Mouse (Mus musculus) cortical plate, adult 2 months (tissue): ENCODE results near the gene Galnt7. TPM values are rescaled to one million over a fixed set of nuclear protein-coding genes. Genes with fewer than 3 reads are reported as not detected.

ENCODE experiments used
- H3K27ac ChIP-seq: fragments of 200-500 bp; 2 replicates; pipeline ENCODE4 v1.5.1; 2012; ENCODE audit warnings: low read length, control low read depth, inconsistent platforms; ENCODE audit not compliant: insufficient read depth
- H3K4me1 ChIP-seq: fragments of 200-500 bp; 2 replicates; pipeline ENCODE4 v1.6.1; 2011; ENCODE audit warnings: low read length; ENCODE audit not compliant: control insufficient read depth, insufficient read depth
- H3K4me3 ChIP-seq: fragments of 200-500 bp; 2 replicates; pipeline ENCODE4 v1.5.1; 2011; ENCODE audit warnings: mild to moderate bottlenecking, low read length, control low read depth; ENCODE audit not compliant: insufficient read depth
- CTCF ChIP-seq: fragments of 200-500 bp; IDR thresholded peaks from 2 replicates; pipeline ENCODE4 v1.5.1; 2011; ENCODE audit warnings: mild to moderate bottlenecking, control low read depth, low read length; ENCODE audit not compliant: insufficient read depth; ENCODE audit errors: extremely low read depth
- POLR2A ChIP-seq: fragments of 200-500 bp; IDR thresholded peaks from 2 replicates; pipeline ENCODE4 v1.6.1; 2011; ENCODE audit warnings: mild to moderate bottlenecking, low read length, control low read depth; ENCODE audit not compliant: insufficient read depth; ENCODE audit errors: extremely low read depth
- polyA plus RNA-seq: library from polyadenylated mRNA; depleted of rRNA; stranded (reverse); fragments of >200 nt; gene quantifications from 2 replicates; pipeline ENCODE4 v1.2.3, GENCODE M21; 2012

The Galnt7 gene
- polyA plus RNA-seq, 1 experiment = 5.6 TPM

- TF ChIP-seq POLR2A (no peak), CTCF (no peak)
- Histone ChIP-seq H3K4me3 (no peak overlapping the region), H3K4me1 (peaks cover 7% of the 10 kb centered on the region), H3K27ac (no peak overlapping the region)
Observed at GRCm38 (mm10) chr8:57589176-57589575, 63.7 kb downstream of the Galnt7 start.

- Histone ChIP-seq H3K4me1 (peaks cover 7% of the 10 kb centered on the region), H3K27ac (no peak overlapping the region), H3K4me3 (no peak overlapping the region)
- TF ChIP-seq CTCF = no peak
- TF ChIP-seq POLR2A = no peak
Observed at GRCm38 (mm10) chr8:57588604-57589003, 64.2 kb downstream of the Galnt7 start.

- no peak overlapping the region for H3K27ac ChIP-seq
- no peak overlapping the region for H3K4me3 ChIP-seq
- TF ChIP-seq POLR2A (no peak), CTCF (no peak)
- H3K4me1 ChIP-seq = peaks cover 7% of the 10 kb centered on the region
Observed at GRCm38 (mm10) chr8:57586667-57587066, 66.2 kb downstream of the Galnt7 start.

GRCm38 (mm10) chr8:57585831-57586230 is 67.0 kb downstream of the Galnt7 start:
- TF ChIP-seq POLR2A (no peak), CTCF (no peak)
- Histone ChIP-seq H3K27ac (no peak overlapping the region), H3K4me3 (no peak overlapping the region), H3K4me1 (peaks cover 7% of the 10 kb centered on the region)

- Histone ChIP-seq H3K4me3 (no peak overlapping the region), H3K4me1 (peaks cover 6% of the 10 kb centered on the region), H3K27ac (no peak overlapping the region)
- TF ChIP-seq POLR2A (no peak), CTCF (no peak)
Observed at GRCm38 (mm10) chr8:57585128-57585442, 67.7 kb downstream of the Galnt7 start.

GRCm38 (mm10) chr8:57584416-57585127 is 68.3 kb downstream of the Galnt7 start:
- Histone ChIP-seq H3K27ac (no peak overlapping the region), H3K4me3 (no peak overlapping the region), H3K4me1 (peaks cover 5% of the 10 kb centered on the region)
- TF ChIP-seq CTCF (no peak), POLR2A (no peak)

GRCm38 (mm10) chr8:57579845-57580244 is 73.0 kb downstream of the Galnt7 start:
- Histone ChIP-seq H3K4me3 (no peak overlapping the region), H3K4me1 (peaks cover 1% of the 10 kb centered on the region; the same call in 1 of the 2 replicates), H3K27ac (no peak overlapping the region)
- TF ChIP-seq POLR2A = no peak
- TF ChIP-seq CTCF = no peak

- Histone ChIP-seq H3K4me1 (no peaks in the 10 kb centered on the region), H3K27ac (no peak overlapping the region), H3K4me3 (no peak overlapping the region)
- TF ChIP-seq CTCF (no peak), POLR2A (no peak)
Observed at GRCm38 (mm10) chr8:57577301-57577700, 75.5 kb downstream of the Galnt7 start.

GRCm38 (mm10) chr8:57576238-57576637 is 76.6 kb downstream of the Galnt7 start:
- Histone ChIP-seq H3K4me1 (no peaks in the 10 kb centered on the region), H3K4me3 (no peak overlapping the region), H3K27ac (no peak overlapping the region)
- TF ChIP-seq POLR2A = no peak
- TF ChIP-seq CTCF = no peak

- no peak overlapping the region for H3K27ac ChIP-seq
- H3K4me1 ChIP-seq = no peaks in the 10 kb centered on the region
- H3K4me3 ChIP-seq = no peak overlapping the region
- TF ChIP-seq CTCF (no peak), POLR2A (no peak)
Observed at GRCm38 (mm10) chr8:57575336-57575735, 77.5 kb downstream of the Galnt7 start.
